Mouse (Mus musculus): Measurements from ENCODE around the gene Polr3h. TPM values are rescaled to one million over a fixed set of nuclear protein-coding genes. Genes with fewer than 3 reads are reported as not detected.
"Not testable (repeated sequence)": the region's sequence is repeated elsewhere in the genome, so short reads cannot be mapped to it uniquely, and the experiment has no call there.

Polr3h gene
- total RNA-seq, 2 experiments from 2014 or later = 14.1 to 16.5 TPM

GRCm38 (mm10) chr15:81917621-81918463 lies 8.2 kb downstream of the Polr3h start:
- peak in 1 of 2 experiments; percentile 60 for DNase-seq (ENCODE audit: low spot score in 2 of 2)

GRCm38 (mm10) chr15:81917201-81917600 lies 8.8 kb downstream of the Polr3h start:
- no peak for DNase-seq (ENCODE audit: low spot score in 2 of 2)

GRCm38 (mm10) chr15:81915663-81916062 lies 10.4 kb downstream of the Polr3h start:
- no peak for DNase-seq (ENCODE audit: low spot score in 2 of 2)

GRCm38 (mm10) chr15:81914668-81915067 lies 11.4 kb downstream of the Polr3h start:
- no peak for DNase-seq (ENCODE audit: low spot score in 2 of 2)

GRCm38 (mm10) chr15:81912498-81912897 lies 13.5 kb downstream of the Polr3h start:
- DNase-seq (ENCODE audit: low spot score in 2 of 2) = no peak

GRCm38 (mm10) chr15:81908767-81909166 lies 17.3 kb downstream of the Polr3h start:
- not testable (repeated sequence) for DNase-seq (ENCODE audit: low spot score in 2 of 2)

GRCm38 (mm10) chr15:81907953-81908352 lies 18.1 kb downstream of the Polr3h start:
- DNase-seq (ENCODE audit: low spot score in 2 of 2) = no peak

GRCm38 (mm10) chr15:81904939-81905338 lies 21.1 kb downstream of the Polr3h start:
- peak; percentile 47 to 68 for DNase-seq (ENCODE audit: low spot score in 2 of 2)

- DNase-seq (ENCODE audit: low spot score in 2 of 2) = no peak
These were observed 27.3 kb downstream of the Polr3h start for GRCm38 (mm10) chr15:81898751-81899150.

- no peak for DNase-seq (ENCODE audit: low spot score in 2 of 2)
These were observed 28.3 kb downstream of the Polr3h start for GRCm38 (mm10) chr15:81897607-81898285.

GRCm38 (mm10) chr15:81896407-81896806 lies 29.6 kb downstream of the Polr3h start:
- DNase-seq (ENCODE audit: low spot score in 2 of 2) = no peak

GRCm38 (mm10) chr15:81894002-81894401 lies 32.0 kb downstream of the Polr3h start:
- DNase-seq (ENCODE audit: low spot score in 2 of 2) = no peak

- no peak for DNase-seq (ENCODE audit: low spot score in 2 of 2)
These were observed 34.0 kb downstream of the Polr3h start for GRCm38 (mm10) chr15:81891822-81892580.

GRCm38 (mm10) chr15:81891140-81891802 lies 34.8 kb downstream of the Polr3h start:
- DNase-seq (ENCODE audit: low spot score in 2 of 2) = no peak

GRCm38 (mm10) chr15:81889175-81889574 lies 36.9 kb downstream of the Polr3h start:
- no peak for DNase-seq (ENCODE audit: low spot score in 2 of 2)

- no peak for DNase-seq (ENCODE audit: low spot score in 2 of 2)
These were observed 39.1 kb downstream of the Polr3h start for GRCm38 (mm10) chr15:81886795-81887550.

- DNase-seq (ENCODE audit: low spot score in 2 of 2) = no peak
These were observed 40.6 kb downstream of the Polr3h start for GRCm38 (mm10) chr15:81885418-81885934.

GRCm38 (mm10) chr15:81882348-81882747 lies 43.7 kb downstream of the Polr3h start:
- no peak for DNase-seq (ENCODE audit: low spot score in 2 of 2)

GRCm38 (mm10) chr15:81879531-81880401 lies 46.3 kb downstream of the Polr3h start:
- no peak for DNase-seq (ENCODE audit: low spot score in 2 of 2)

Measured in gastrocnemius, postnatal 4 days (tissue).